Mouse (Mus musculus) limb, embryonic 11.5 days (tissue): ENCODE data around the gene Lmntd1. TPM values are rescaled to one million over a fixed set of nuclear protein-coding genes. Genes with fewer than 3 reads are reported as not detected.

Experiments
- ATAC-seq: fragments of 200-750 bp; cut with Nextera tagmentation; 2 replicates; pipeline ENCODE4 v1.8.0; 2017; ENCODE audit warnings: low read depth; ENCODE audit not compliant: insufficient number of reproducible peaks, low FRiP score, low TSS enrichment
- DNase-seq: peaks from one replicate; pipeline ENCODE4 v3.0.0-alpha.2; 2015; ENCODE audit warnings: low spot score
- H3K27ac ChIP-seq: fragments of 300-500 bp; sonication (generic); replicated peaks from 2 replicates; pipeline ENCODE4 v1.5.1; 2014; ENCODE audit warnings: low read depth, mild to moderate bottlenecking, low read length
- H3K27me3 ChIP-seq: fragments of 300-500 bp; sonication (generic); 2 replicates; pipeline ENCODE4 v1.6.1; 2014; ENCODE audit warnings: mild to moderate bottlenecking, low read length, mixed read lengths; ENCODE audit not compliant: control insufficient read depth, insufficient read depth
- H3K36me3 ChIP-seq: fragments of 300-500 bp; sonication (generic); 2 replicates; pipeline ENCODE4 v1.6.1; 2014; ENCODE audit warnings: mild to moderate bottlenecking, low read length, moderate library complexity, mixed read lengths; ENCODE audit not compliant: control insufficient read depth, insufficient read depth
- H3K4me1 ChIP-seq: fragments of 300-500 bp; sonication (generic); 2 replicates; pipeline ENCODE4 v1.6.1; 2014; ENCODE audit warnings: low read length, mixed read lengths; ENCODE audit not compliant: control insufficient read depth, insufficient read depth
- H3K4me2 ChIP-seq: fragments of 300-500 bp; sonication (generic); 2 replicates; pipeline ENCODE4 v1.6.1; 2014; ENCODE audit warnings: low read depth, mild to moderate bottlenecking, moderate library complexity; ENCODE audit not compliant: severe bottlenecking
- H3K4me3 ChIP-seq: fragments of 300-500 bp; sonication (generic); 2 replicates; pipeline ENCODE4 v1.5.1; 2014; ENCODE audit warnings: low read depth, low read length
- H3K9ac ChIP-seq: fragments of 300-500 bp; sonication (generic); 2 replicates; pipeline ENCODE4 v1.6.1; 2014; ENCODE audit warnings: mild to moderate bottlenecking, low read length
- H3K9me3 ChIP-seq: fragments of 300-500 bp; sonication (generic); 2 replicates; pipeline ENCODE4 v1.6.1; 2016; ENCODE audit warnings: low read length; ENCODE audit not compliant: control insufficient read depth
- WGBS: fragments of 180-500 bp; shearing (Covaris S2); extraction: QIAGEN DNeasy Blood & Tissue Kit; methylation state at CpG from one replicate; pipeline ENCODE4 v1.1.7; 2014; 5-methylcytosine and 5-hydroxymethylcytosine counted together
- polyA plus RNA-seq: library from polyadenylated mRNA; unstranded; fragments of >200 nt; fragmentation: Nextera tagmentation; extraction: Ambion mirVana; gene quantifications from 2 replicates; pipeline ENCODE4 v1.2.1, GENCODE M21; 2014

Lmntd1 gene
- polyA plus RNA-seq, 1 experiment from 2014 or later: 0.37 TPM

DNA sequence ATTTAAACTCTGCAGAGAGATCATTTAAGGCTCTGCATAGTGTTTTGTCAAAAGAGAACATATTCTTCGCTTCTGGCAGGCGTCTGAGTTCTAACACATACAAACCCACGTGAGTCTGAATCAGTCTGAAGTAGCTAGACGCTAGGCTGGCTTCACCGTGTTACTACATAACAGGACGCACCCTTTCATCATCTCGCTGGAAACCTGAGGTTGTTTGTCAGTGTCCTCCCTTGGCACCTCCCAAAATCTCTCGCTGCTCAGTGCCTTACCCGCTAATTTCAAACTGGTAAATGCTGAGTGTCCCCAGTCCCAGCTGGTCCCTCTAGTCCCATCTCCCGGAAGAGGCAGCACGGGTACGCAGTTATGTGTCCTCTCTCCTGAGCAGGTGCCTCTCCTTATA is 190.6 kb downstream of the Lmntd1 start:
- H3K27me3 ChIP-seq: no peaks in the 10 kb centered on the region
- H3K27ac ChIP-seq: no peak overlapping the region
- H3K4me1 ChIP-seq: no peaks in the 10 kb centered on the region; the same call in 1 of the 2 replicates
- 84% methylated on average over 12 of the region's 12 CpGs for WGBS
- H3K4me2 ChIP-seq: no peak overlapping the region
- no peaks in the 10 kb centered on the region for H3K36me3 ChIP-seq
- H3K4me3 ChIP-seq: no peak overlapping the region
- H3K9me3 ChIP-seq: no peaks in the 10 kb centered on the region
- no peak for DNase-seq
- ATAC-seq: no peak
- H3K9ac ChIP-seq: no peak overlapping the region

DNA sequence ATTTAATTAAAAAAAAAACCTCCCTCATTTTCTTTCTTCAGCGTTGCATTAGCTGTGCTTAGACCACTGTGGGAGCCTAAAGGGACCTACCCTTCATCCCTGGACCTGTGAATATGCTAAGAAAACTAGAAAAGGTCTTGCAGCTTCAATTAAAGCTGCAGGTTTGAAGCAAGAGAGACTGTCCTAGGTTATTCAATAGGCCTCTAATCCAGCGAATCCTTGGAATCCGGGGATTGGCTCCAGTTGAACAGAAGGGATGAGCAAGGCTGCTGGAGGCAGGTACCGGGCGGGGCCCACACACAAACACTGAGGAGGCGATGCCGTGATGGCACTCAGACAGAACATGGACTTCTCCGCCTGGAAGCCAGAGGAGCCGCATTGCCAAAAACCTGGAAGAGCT is 192.5 kb downstream of the Lmntd1 start:
- no peaks in the 10 kb centered on the region for H3K9me3 ChIP-seq

GRCm38 (mm10) chr6:145420407-145420806 is 193.7 kb downstream of the Lmntd1 start:
- no peak overlapping the region for H3K27ac ChIP-seq
- no peaks in the 10 kb centered on the region for H3K4me1 ChIP-seq
- H3K27me3 ChIP-seq: no peaks in the 10 kb centered on the region
- ATAC-seq (no peak), DNase-seq (no peak)
- H3K4me2 ChIP-seq: no peak overlapping the region
- no peak overlapping the region for H3K9ac ChIP-seq
- no peaks in the 10 kb centered on the region for H3K9me3 ChIP-seq
- no peak overlapping the region for H3K4me3 ChIP-seq
- H3K36me3 ChIP-seq: no peaks in the 10 kb centered on the region
- 68% methylated on average over 4 of the region's 4 CpGs for WGBS

More for the DNA sequence above, 192.5 kb downstream of the Lmntd1 start:
- Histone ChIP-seq H3K4me3 (no peak overlapping the region), H3K9ac (no peak overlapping the region), H3K4me1 (no peaks in the 10 kb centered on the region; the same call in 1 of the 2 replicates), H3K36me3 (no peaks in the 10 kb centered on the region), H3K4me2 (no peak overlapping the region), H3K27ac (no peak overlapping the region), H3K27me3 (no peaks in the 10 kb centered on the region)
- no peak for ATAC-seq
- WGBS: 93% methylated on average over 9 of the region's 9 CpGs
- no peak for DNase-seq

DNA sequence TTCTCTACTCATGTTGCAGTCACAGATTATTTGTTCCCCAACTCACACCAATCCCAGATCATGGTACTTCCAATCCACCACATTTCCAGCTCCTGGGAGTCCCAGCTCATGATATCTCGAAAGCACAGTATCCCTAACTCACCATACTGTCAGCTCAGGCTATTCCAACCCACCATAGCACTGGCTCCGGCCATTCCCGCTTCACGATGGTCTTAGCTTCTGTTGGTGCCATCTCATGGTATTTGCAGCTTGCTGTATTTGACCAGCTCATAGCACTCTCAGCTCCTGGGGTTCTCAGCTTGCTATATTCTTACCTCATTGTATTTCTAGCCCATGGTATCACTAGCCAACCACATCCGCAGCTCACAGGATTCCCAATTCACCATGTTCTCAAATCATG is 195.3 kb downstream of the Lmntd1 start:
- ATAC-seq: no peak
- no peak for DNase-seq
- H3K36me3 ChIP-seq: no peaks in the 10 kb centered on the region
- H3K4me2 ChIP-seq: no peak overlapping the region
- H3K9ac ChIP-seq: no peak overlapping the region
- no peaks in the 10 kb centered on the region for H3K9me3 ChIP-seq
- 90% methylated on average over 5 of the region's 5 CpGs for WGBS
- H3K4me1 ChIP-seq: no peaks in the 10 kb centered on the region
- H3K4me3 ChIP-seq: no peak overlapping the region
- H3K27me3 ChIP-seq: no peaks in the 10 kb centered on the region
- H3K27ac ChIP-seq: no peak overlapping the region

- Histone ChIP-seq H3K4me2 (no peak overlapping the region), H3K4me3 (no peak overlapping the region), H3K36me3 (no peaks in the 10 kb centered on the region), H3K27me3 (no peaks in the 10 kb centered on the region), H3K27ac (no peak overlapping the region), H3K4me1 (no peaks in the 10 kb centered on the region), H3K9ac (no peak overlapping the region), H3K9me3 (no peaks in the 10 kb centered on the region)
- no peak for DNase-seq
- ATAC-seq: no peak
- 86% methylated on average over 8 of the region's 8 CpGs for WGBS
Observed at GRCm38 (mm10) chr6:145417720-145418440, 196.2 kb downstream of the Lmntd1 start.

- no peak overlapping the region for H3K4me3 ChIP-seq
- H3K4me2 ChIP-seq: no peak overlapping the region
- no peaks in the 10 kb centered on the region for H3K36me3 ChIP-seq
- H3K4me1 ChIP-seq: no peaks in the 10 kb centered on the region
- no peak overlapping the region for H3K9ac ChIP-seq
- DNase-seq (peak; percentile 68), ATAC-seq (0 out of 2 replicates have a peak, but pooled peaks have one; percentile 51)
- H3K9me3 ChIP-seq: no peaks in the 10 kb centered on the region
- H3K27ac ChIP-seq: no peak overlapping the region
- no peaks in the 10 kb centered on the region for H3K27me3 ChIP-seq
- WGBS: 71% methylated on average over 16 of the region's 16 CpGs
Observed at GRCm38 (mm10) chr6:145417014-145417719, 197.0 kb downstream of the Lmntd1 start.

DNA sequence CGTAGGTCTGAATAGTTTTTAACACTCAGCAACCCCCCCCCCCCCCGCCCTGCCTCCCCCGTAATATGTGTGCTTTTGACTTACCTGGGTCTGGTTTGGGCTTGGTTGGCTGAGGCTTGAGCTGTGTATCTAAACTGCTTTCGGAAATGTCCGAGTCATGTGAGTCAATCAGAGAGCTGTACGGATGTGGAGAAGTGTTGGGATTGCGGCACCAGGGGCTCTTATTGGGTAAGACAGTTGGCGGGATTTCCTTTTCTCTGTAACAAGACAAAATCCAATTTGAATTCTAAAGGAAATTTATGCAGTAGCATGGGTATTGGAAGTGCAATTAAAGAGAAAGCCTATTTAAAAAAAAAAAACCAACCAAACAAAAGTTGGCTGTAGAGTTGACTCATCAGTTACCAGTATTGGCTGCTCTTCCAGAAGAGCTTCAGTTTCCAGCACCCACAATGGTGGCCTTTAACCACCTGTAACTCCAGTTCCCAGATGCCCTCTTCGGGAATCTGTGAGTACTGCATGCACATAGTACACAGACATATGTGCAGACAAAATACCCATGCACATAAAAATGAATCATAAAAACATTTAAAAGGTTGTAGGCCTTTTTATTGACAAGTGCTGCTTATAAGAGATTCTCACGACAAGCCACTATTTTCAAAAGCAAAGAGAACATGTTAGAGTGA is 209.6 kb downstream of the Lmntd1 start:
- no peak overlapping the region for H3K9ac ChIP-seq
- ATAC-seq (no peak), DNase-seq (no peak)
- H3K36me3 ChIP-seq: no peaks in the 10 kb centered on the region
- no peak overlapping the region for H3K27ac ChIP-seq
- 93% methylated on average over 10 of the region's 10 CpGs for WGBS
- no peaks in the 10 kb centered on the region for H3K27me3 ChIP-seq
- peaks cover 8% of the 10 kb centered on the region for H3K4me1 ChIP-seq
- no peak overlapping the region for H3K4me2 ChIP-seq
- H3K4me3 ChIP-seq: no peak overlapping the region
- no peaks in the 10 kb centered on the region for H3K9me3 ChIP-seq

- 10% methylated on average over 4 of the region's 4 CpGs for WGBS
- H3K36me3 ChIP-seq: no peaks in the 10 kb centered on the region
- ATAC-seq (peak; percentile 51; the same call in 1 of the 2 replicates), DNase-seq (peak; percentile 32)
- H3K9me3 ChIP-seq: no peaks in the 10 kb centered on the region
- no peaks in the 10 kb centered on the region for H3K27me3 ChIP-seq
- H3K9ac ChIP-seq: no peak overlapping the region
- no peak overlapping the region for H3K4me2 ChIP-seq
- H3K27ac ChIP-seq: no peak overlapping the region
- no peak overlapping the region for H3K4me3 ChIP-seq
- peaks cover 8% of the 10 kb centered on the region for H3K4me1 ChIP-seq
Observed at GRCm38 (mm10) chr6:145401140-145401539, 213.0 kb downstream of the Lmntd1 start.
